Mouse (Mus musculus) lung, postnatal 0 days (tissue): ENCODE results near the gene Rnasek.
A peak's percentile ranks its signal among the peaks of the same experiment; 100 is the strongest.

Experiments
- CTCF ChIP-seq: IDR thresholded peaks from 2 replicates; pipeline ENCODE4 v1.5.1; 2016; ENCODE audit warnings: antibody characterized with exemption, mild to moderate bottlenecking
- EP300 ChIP-seq: IDR thresholded peaks from 2 replicates; pipeline ENCODE4 v1.6.1; 2016; ENCODE audit warnings: antibody characterized with exemption, mild to moderate bottlenecking, control low read depth

DNA sequence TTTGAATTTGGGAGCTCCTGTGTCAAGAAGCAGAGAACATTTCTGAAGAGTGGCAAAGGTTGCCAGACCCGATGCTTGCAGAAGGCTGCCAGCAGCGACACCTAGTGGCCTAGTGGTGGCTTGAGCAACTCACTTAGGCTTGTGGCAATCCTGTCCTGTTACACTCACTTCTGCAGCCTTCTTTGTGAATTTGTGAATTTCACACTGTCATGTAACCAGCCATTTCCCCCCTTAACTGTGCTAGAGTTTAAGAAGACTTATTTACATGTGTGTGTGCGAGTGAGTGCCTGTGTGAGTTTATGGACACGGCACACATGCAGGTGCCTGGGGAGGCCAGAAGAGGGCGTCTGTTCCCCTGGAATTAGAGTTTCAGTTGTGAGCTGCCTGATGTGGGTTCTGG is 38.0 kb downstream of the Rnasek start:
- TF ChIP-seq CTCF (peak; percentile 92), EP300 (no peak)
